Mouse (Mus musculus) liver, embryonic 14.5 days (tissue): ENCODE measurements at regions not wholly inside any gene's neighbourhood (a gene's known extent, or its start where the extent isn't known, plus 50 kb on each side); places are given as distances from the start of the nearest gene placed in this dataset.

Experiments used
- ATAC-seq: fragments of 200-750 bp; cut with Nextera tagmentation; 2 replicates; pipeline ENCODE4 v1.8.0; 2017; ENCODE audit warnings: moderate number of reproducible peaks, mild to moderate bottlenecking, moderate library complexity; ENCODE audit not compliant: insufficient read depth
- DNase-seq, 3 experiments: peaks; one replicate each; pipeline ENCODE4 v3.0.0-alpha.2; 2012 to 2013; ENCODE audit warnings: low read depth in 3 of 3, low spot score in 3 of 3
- H3K27ac ChIP-seq: fragments of 300-500 bp; sonication (generic); 2 replicates; pipeline ENCODE4 v1.5.1; 2014; ENCODE audit warnings: moderate library complexity, mild to moderate bottlenecking, control low read depth, inconsistent platforms
- H3K27me3 ChIP-seq: fragments of 300-500 bp; sonication (generic); 2 replicates; pipeline ENCODE4 v1.6.1; 2014; ENCODE audit warnings: mild to moderate bottlenecking, low read length, moderate library complexity; ENCODE audit not compliant: control insufficient read depth, insufficient read depth
- H3K36me3 ChIP-seq: fragments of 300-500 bp; sonication (generic); replicated peaks from 2 replicates; pipeline ENCODE4 v1.6.1; 2014; ENCODE audit warnings: low read depth; ENCODE audit not compliant: control insufficient read depth, insufficient read depth
- H3K4me1 ChIP-seq, 2 experiments: fragments of 200-500 bp in 1 of 2; fragments of 300-500 bp in 1 of 2; sonication (generic) in 1 of 2; replicated peaks; 2 replicates each; pipeline ENCODE4 v1.6.1; 2012 to 2014; ENCODE audit warnings: antibody characterized with exemption in 1 of 2, inconsistent platforms in 1 of 2, low read length in 1 of 2; ENCODE audit not compliant: control insufficient read depth in 2 of 2, insufficient read depth in 2 of 2
- H3K4me2 ChIP-seq: fragments of 300-500 bp; sonication (generic); 2 replicates; pipeline ENCODE4 v1.6.1; 2014; ENCODE audit warnings: low read depth, mild to moderate bottlenecking, control low read depth, moderate library complexity
- H3K4me3 ChIP-seq, 2 experiments: fragments of 200-500 bp in 1 of 2; fragments of 300-500 bp in 1 of 2; sonication (generic) in 1 of 2; 2 replicates each; pipeline ENCODE4 v1.5.1; 2012 to 2014; ENCODE audit warnings: low read depth in 2 of 2, low read length in 2 of 2, mild to moderate bottlenecking in 2 of 2, control low read depth in 1 of 2, inconsistent platforms in 1 of 2, moderate library complexity in 1 of 2; ENCODE audit not compliant: insufficient read depth in 1 of 2
- H3K9ac ChIP-seq: fragments of 300-500 bp; sonication (generic); replicated peaks from 2 replicates; pipeline ENCODE4 v1.6.1; 2014; ENCODE audit warnings: mild to moderate bottlenecking, control low read depth, moderate library complexity
- H3K9me3 ChIP-seq: fragments of 300-500 bp; sonication (generic); 2 replicates; pipeline ENCODE4 v1.6.1; 2016; ENCODE audit warnings: low read length, mixed read lengths; ENCODE audit not compliant: control insufficient read depth
- CTCF ChIP-seq: IDR thresholded peaks from 2 replicates; pipeline ENCODE4 v1.5.1; 2016; ENCODE audit warnings: antibody characterized with exemption, low read depth, control low read depth
- EP300 ChIP-seq: IDR thresholded peaks from 2 replicates; pipeline ENCODE4 v1.6.1; 2016; ENCODE audit warnings: antibody characterized with exemption, low read depth
- WGBS: fragments of 180-500 bp; shearing (Covaris S2); extraction: QIAGEN DNeasy Blood & Tissue Kit; methylation state at CpG from one replicate; pipeline ENCODE4 v1.1.7; 2014; ENCODE audit not compliant: insufficient replicate concordance; 5-methylcytosine and 5-hydroxymethylcytosine counted together

DNA sequence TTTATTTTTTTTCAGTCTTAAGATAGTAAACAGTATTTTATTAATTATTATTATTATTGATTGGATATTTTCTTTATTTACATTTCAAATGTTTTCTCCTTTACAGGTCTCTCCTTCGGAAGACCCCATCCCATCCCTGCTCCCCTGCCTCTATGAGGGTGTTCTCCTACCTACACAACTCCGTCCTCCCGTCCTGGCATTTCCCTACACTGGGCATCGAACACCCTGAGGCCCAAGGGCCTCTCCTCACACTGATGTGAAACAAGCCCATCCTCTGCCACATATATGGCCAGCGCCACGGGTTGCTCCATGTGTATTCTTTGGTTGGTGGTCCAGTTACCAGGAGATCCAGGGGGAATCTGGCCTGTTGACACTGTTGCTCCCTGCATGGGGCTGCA lies 118.3 kb upstream of the Ldb2 start:
- H3K4me1 ChIP-seq, result no peaks in the 10 kb centered on the region
- no peaks in the 10 kb centered on the region for H3K36me3 ChIP-seq
- H3K9me3 ChIP-seq, result no peaks in the 10 kb centered on the region
- H3K4me3 ChIP-seq, result no peak overlapping the region
- TF ChIP-seq EP300 (no peak), CTCF (no peak)
- WGBS, result 70% methylated on average over 6 of the region's 6 CpGs
- H3K27ac ChIP-seq, result no peak overlapping the region
- no peak overlapping the region for H3K4me2 ChIP-seq
- H3K27me3 ChIP-seq, result no peaks in the 10 kb centered on the region
- DNase-seq (no peak), ATAC-seq (no peak)
- no peak overlapping the region for H3K9ac ChIP-seq

DNA sequence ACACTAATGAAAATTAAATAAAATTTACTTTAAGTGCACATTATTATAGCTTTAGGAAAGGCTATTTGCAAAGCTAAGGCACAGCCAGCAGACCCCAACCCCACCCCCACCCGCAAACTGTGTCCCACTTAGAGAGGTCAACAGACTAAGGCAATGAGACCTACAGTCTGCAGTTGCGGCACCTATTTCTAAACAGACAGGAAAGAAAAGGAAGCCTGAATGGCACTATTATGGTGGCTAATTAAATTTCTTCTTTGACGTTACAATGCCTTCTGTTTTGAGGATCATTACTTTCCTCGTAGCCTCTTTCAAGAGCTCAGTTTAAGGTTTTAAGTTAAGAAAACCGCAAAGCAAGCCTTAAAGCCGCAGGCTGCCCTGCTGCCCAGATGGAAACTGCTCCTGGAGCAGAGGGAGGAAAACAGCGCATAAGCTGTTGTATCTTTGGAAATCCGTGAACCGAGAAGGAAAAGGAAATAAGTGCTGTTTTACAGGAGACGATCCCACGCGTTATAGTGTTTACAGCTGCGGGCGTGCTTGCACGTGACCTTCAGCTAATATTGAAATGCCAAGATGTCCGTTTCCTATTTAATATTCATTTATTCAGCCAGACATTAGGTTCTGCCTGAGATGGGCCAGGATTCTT lies 117.8 kb upstream of the Ldb2 start:
- H3K4me3 ChIP-seq, result no peak overlapping the region
- H3K9ac ChIP-seq, result no peak overlapping the region
- 45% methylated on average over 16 of the region's 16 CpGs for WGBS
- no peaks in the 10 kb centered on the region for H3K9me3 ChIP-seq
- H3K4me1 ChIP-seq, result no peaks in the 10 kb centered on the region
- no peaks in the 10 kb centered on the region for H3K27me3 ChIP-seq
- ATAC-seq, result no peak
- H3K27ac ChIP-seq, result no peak overlapping the region
- no peak for TF ChIP-seq EP300
- no peak for DNase-seq
- H3K36me3 ChIP-seq, result no peaks in the 10 kb centered on the region
- no peak overlapping the region for H3K4me2 ChIP-seq

DNA sequence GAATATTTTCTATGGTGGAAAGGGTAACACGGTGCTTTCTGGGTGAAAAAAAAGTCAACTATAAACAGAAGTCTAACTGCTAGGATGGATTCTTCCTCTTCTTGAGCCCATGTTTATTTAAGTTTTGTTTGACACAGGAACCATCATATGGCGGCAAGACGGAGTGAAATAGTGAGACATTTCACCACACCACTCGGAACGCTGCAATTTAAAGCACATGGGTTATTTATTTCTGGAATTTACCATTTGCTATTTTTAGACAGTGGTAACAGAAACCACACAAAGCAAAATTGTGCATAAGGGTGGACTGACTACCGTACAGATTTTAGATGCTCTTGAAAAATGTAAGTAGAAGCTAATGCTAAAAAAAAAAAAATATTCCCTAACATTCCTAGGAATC lies 103.1 kb upstream of the Ldb2 start:
- Histone ChIP-seq H3K27ac (no peak overlapping the region), H3K4me1 (no peaks in the 10 kb centered on the region), H3K9ac (no peak overlapping the region), H3K9me3 (no peaks in the 10 kb centered on the region), H3K4me3 (no peak overlapping the region), H3K4me2 (no peak overlapping the region), H3K36me3 (no peaks in the 10 kb centered on the region), H3K27me3 (no peaks in the 10 kb centered on the region)
- 41% methylated on average over 6 of the region's 6 CpGs for WGBS
- no peak for TF ChIP-seq CTCF
- no peak for TF ChIP-seq EP300
- DNase-seq (no peak), ATAC-seq (no peak)

DNA sequence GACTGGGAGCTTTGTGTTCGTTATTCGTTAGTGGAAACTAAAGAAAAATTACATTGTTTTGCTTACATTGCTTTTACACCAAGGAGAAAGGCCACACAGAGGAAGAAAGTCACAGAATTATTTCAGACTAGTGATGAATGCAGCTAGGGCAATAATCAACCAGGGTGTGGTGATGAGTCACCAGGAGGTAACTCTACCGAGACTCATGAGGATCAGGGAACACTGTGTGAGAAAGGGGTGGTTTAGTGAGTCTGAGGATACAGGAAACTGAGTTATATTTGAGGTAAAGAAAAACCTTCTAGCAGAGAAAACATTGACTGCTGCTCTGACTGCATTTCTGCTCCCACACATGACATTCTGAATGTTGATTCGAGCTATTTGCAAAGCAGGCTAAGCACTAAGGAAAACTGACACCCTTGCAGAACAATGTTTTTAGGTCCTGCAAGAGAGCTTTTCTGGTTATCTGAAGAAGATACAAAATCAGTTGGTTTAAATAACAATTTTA lies 87.1 kb upstream of the Ldb2 start:
- no peaks in the 10 kb centered on the region for H3K27me3 ChIP-seq
- H3K4me3 ChIP-seq, result no peak overlapping the region
- no peaks in the 10 kb centered on the region for H3K36me3 ChIP-seq
- 47% methylated on average over 4 of the region's 4 CpGs for WGBS
- no peak for DNase-seq
- TF ChIP-seq EP300 (no peak), CTCF (no peak)
- no peaks in the 10 kb centered on the region for H3K4me1 ChIP-seq
- H3K4me2 ChIP-seq, result no peak overlapping the region
- H3K9me3 ChIP-seq, result no peaks in the 10 kb centered on the region
- no peak overlapping the region for H3K9ac ChIP-seq
- no peak for ATAC-seq
- no peak overlapping the region for H3K27ac ChIP-seq

DNA sequence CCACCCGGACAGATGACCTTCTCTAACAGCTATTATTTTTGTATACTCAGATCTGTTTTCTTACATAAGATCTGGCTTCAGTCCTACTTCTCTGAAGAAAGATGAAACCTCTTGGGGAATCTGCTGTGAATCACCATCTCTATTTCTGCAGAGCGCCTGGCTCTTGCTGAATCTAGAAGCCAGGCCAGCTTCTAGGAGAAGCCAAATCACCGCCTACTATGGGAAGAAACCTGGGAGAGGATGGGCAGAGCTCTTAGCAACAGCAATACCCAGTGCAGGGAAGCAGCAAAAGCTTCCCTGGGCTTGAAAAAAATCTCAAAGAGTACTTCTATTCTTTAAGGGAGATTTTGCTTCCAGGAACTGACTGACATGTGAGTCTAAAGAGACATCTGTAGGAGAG lies 77.5 kb upstream of the Ldb2 start:
- H3K4me3 ChIP-seq, result no peak overlapping the region
- no peaks in the 10 kb centered on the region for H3K27me3 ChIP-seq
- ATAC-seq (no peak), DNase-seq (no peak)
- no peaks in the 10 kb centered on the region for H3K36me3 ChIP-seq
- WGBS, result 52% methylated on average over 3 of the region's 3 CpGs
- no peak overlapping the region for H3K4me2 ChIP-seq
- no peak overlapping the region for H3K27ac ChIP-seq
- H3K9ac ChIP-seq, result no peak overlapping the region
- no peaks in the 10 kb centered on the region for H3K9me3 ChIP-seq
- no peaks in the 10 kb centered on the region for H3K4me1 ChIP-seq
- TF ChIP-seq EP300, result no peak
